Mouse (Mus musculus) intestine, embryonic 16.5 days (tissue): ENCODE results near the gene Slc19a2. TPM values are rescaled to one million over a fixed set of nuclear protein-coding genes. Genes with fewer than 3 reads are reported as not detected.
A peak's percentile ranks its signal among the peaks of the same experiment; 100 is the strongest.

Experiments used
- ATAC-seq: fragments of 200-750 bp; cut with Nextera tagmentation; 2 replicates; pipeline ENCODE4 v1.8.0; 2017; ENCODE audit warnings: moderate TSS enrichment, moderate library complexity
- H3K27ac ChIP-seq: fragments of 300-500 bp; sonication (generic); 2 replicates; pipeline ENCODE4 v1.5.1; 2014; ENCODE audit warnings: mild to moderate bottlenecking, low read length
- H3K27me3 ChIP-seq: fragments of 300-500 bp; sonication (generic); replicated peaks from 2 replicates; pipeline ENCODE4 v1.6.1; 2014; ENCODE audit warnings: low read length, control low read depth, mixed read lengths; ENCODE audit not compliant: control insufficient read depth, insufficient read depth
- H3K36me3 ChIP-seq: fragments of 300-500 bp; sonication (generic); 2 replicates; pipeline ENCODE4 v1.6.1; 2014; ENCODE audit warnings: low read length, control low read depth; ENCODE audit not compliant: control insufficient read depth, insufficient read depth
- H3K4me1 ChIP-seq: fragments of 300-500 bp; sonication (generic); 2 replicates; pipeline ENCODE4 v1.6.1; 2014; ENCODE audit warnings: low read length, control low read depth, mixed read lengths; ENCODE audit not compliant: control insufficient read depth, insufficient read depth
- H3K4me2 ChIP-seq: fragments of 300-500 bp; sonication (generic); 2 replicates; pipeline ENCODE4 v1.6.1; 2014; ENCODE audit warnings: low read depth, low read length, control low read depth
- H3K4me3 ChIP-seq: fragments of 300-500 bp; sonication (generic); 2 replicates; pipeline ENCODE4 v1.5.1; 2014; ENCODE audit warnings: mild to moderate bottlenecking, low read length
- H3K9ac ChIP-seq: fragments of 300-500 bp; sonication (generic); 2 replicates; pipeline ENCODE4 v1.6.1; 2014; ENCODE audit warnings: low read depth, low read length
- H3K9me3 ChIP-seq: fragments of 300-500 bp; sonication (generic); 2 replicates; pipeline ENCODE4 v1.6.1; 2016; ENCODE audit warnings: low read length, control low read depth; ENCODE audit not compliant: control insufficient read depth
- WGBS: fragments of 180-500 bp; shearing (Covaris S2); extraction: QIAGEN DNeasy Blood & Tissue Kit; methylation state at CpG from one replicate; pipeline ENCODE4 v1.1.7; 2014; 5-methylcytosine and 5-hydroxymethylcytosine counted together
- polyA plus RNA-seq: library from polyadenylated mRNA; unstranded; fragments of >200 nt; fragmentation: Nextera tagmentation; extraction: Ambion mirVana; gene quantifications from 2 replicates; pipeline ENCODE4 v1.2.1, GENCODE M21; 2015

The Slc19a2 gene
- polyA plus RNA-seq, 1 experiment from 2014 or later, result 10.9 TPM

DNA sequence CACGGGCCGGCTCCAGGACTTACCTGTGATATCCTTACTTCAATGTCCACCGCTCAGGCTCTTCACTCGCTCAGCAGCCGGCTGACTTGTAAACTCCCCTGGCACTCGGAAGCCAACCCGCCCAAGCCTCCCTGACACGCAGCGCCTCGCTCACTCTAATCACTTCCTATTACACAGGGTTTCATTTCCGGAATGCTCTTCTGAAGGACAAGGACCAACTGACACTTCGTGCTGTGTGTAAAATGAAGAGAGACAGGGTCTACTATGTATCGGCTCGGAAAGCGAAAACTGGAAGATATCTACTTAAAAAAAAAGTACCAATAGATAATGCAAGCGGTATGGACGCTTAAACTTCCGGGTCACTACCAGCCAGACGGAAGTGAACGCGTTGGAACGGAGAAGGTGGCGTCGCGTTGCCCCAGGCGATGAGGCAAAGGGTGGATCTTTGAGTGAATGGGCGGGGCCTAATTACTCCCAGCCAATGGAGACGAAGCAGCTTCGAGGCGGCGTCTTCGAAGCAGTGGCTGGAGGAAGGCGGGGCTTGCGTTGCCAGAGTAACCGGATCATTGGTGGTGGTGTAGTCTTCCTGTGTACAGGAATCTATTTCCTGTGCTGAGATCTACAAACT, 58.4 kb downstream of the Slc19a2 start, which contains the start of gene Blzf1:
TSS of gene Blzf1 (minus strand) at position 366 of the 628 bp plus-strand sequence.
- Histone ChIP-seq H3K9me3 (no peaks in the 10 kb centered on the region), H3K4me1 (peaks cover 7% of the 10 kb centered on the region; the same call in 1 of the 2 replicates), H3K27me3 (no peaks in the 10 kb centered on the region), H3K4me2 (peak within 1 kb of the TSS; percentile 70), H3K4me3 (peak within 1 kb of the TSS; percentile 77), H3K27ac (peak within 1 kb of the TSS; percentile 56), H3K36me3 (0 out of 2 replicates have a peak, but pooled peaks cover 2% of the 10 kb centered on the region), H3K9ac (peak within 1 kb of the TSS; percentile 80)
- under 1% methylated on average over 33 of the region's 35 CpGs for WGBS
- ATAC-seq, result peak; percentile 99

DNA sequence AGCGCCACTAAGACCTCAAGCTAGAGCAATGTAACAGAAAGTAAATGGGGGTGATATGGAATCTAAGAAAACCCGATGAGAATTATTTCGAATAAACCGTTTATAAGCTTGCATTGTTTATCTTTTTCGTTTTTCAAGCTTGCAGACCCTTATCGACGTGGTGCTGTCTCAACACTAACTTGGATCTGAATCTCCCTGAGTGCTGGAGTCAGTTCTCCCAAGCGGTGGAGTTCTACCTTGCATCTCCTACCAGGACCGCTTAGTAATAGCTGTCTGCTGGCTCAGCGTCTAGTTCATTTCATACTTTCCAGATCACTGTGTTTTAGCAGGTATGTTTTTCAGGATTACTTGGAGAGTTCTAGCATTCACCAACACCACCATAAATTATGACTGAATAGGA, 59.1 kb downstream of the Slc19a2 start:
- peak; percentile 17; the same call in 1 of the 2 replicates for ATAC-seq
- WGBS, result 8% methylated on average over 10 of the region's 10 CpGs
- H3K9me3 ChIP-seq, result no peaks in the 10 kb centered on the region
- peaks cover 7% of the 10 kb centered on the region; the same call in 1 of the 2 replicates for H3K4me1 ChIP-seq
- no peaks in the 10 kb centered on the region for H3K27me3 ChIP-seq
- H3K36me3 ChIP-seq, result 0 out of 2 replicates have a peak, but pooled peaks cover 2% of the 10 kb centered on the region
- no peak overlapping the region for H3K27ac ChIP-seq
- H3K4me3 ChIP-seq, result peak overlapping the region; percentile 77
- H3K9ac ChIP-seq, result peak overlapping the region; percentile 59
- H3K4me2 ChIP-seq, result peak overlapping the region; percentile 68

DNA sequence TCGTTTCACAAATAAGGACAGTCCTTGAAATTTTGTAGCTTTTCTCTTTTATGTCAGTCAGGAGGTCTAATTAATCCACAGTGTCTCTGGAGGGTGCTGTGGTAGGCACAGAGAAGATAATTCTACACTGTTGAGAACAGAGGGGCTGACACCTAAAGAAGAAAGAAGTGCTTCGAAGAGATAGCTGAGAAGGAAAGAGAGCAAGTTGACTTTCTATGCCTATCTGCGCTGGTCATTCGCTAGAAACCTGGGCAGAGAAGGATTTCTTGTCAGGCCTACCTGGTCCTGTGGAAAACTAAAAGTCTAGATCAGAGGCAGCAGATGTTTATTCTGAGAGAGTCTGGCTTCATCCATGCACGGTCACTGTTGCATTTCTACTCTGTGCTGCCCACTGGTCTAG, 65.2 kb downstream of the Slc19a2 start:
- WGBS, result 93% methylated on average over 5 of the region's 5 CpGs
- ATAC-seq, result no peak
- Histone ChIP-seq H3K4me3 (no peak overlapping the region), H3K36me3 (no peaks in the 10 kb centered on the region), H3K27me3 (no peaks in the 10 kb centered on the region), H3K9me3 (no peaks in the 10 kb centered on the region), H3K4me1 (peaks cover 6% of the 10 kb centered on the region; the same call in 1 of the 2 replicates), H3K4me2 (no peak overlapping the region), H3K27ac (no peak overlapping the region), H3K9ac (no peak overlapping the region)

Other genes with a start within 250 kb of the Slc19a2 start
- 0.05 and 0.06 TPM in 2 replicates for gene Sele, start 200.8 kb upstream of the Slc19a2 start, polyA plus RNA-seq
- gene Sell, start 187.1 kb upstream of the Slc19a2 start, polyA plus RNA-seq, result 0.93 and 1.2 TPM in 2 replicates
- gene Selp, start 133.8 kb upstream of the Slc19a2 start, polyA plus RNA-seq, result 0.10 and 0.13 TPM in 2 replicates
- 0.32 and 0.36 TPM in 2 replicates for gene F5, start 97.2 kb upstream of the Slc19a2 start, polyA plus RNA-seq
- 8.1 and 8.6 TPM in 2 replicates for gene Ccdc181, start 26.5 kb downstream of the Slc19a2 start, polyA plus RNA-seq
- 30.8 and 31.8 TPM in 2 replicates for gene Nme7, start 55.1 kb downstream of the Slc19a2 start, polyA plus RNA-seq
- 24.9 and 26.8 TPM in 2 replicates for gene Blzf1, start 58.4 kb downstream of the Slc19a2 start, polyA plus RNA-seq
- gene Atp1b1, start 209.3 kb downstream of the Slc19a2 start, polyA plus RNA-seq, result 184 and 199 TPM in 2 replicates